Mouse (Mus musculus) left cerebral cortex, adult 18-20 months (tissue): ENCODE data around the gene Rdh9. TPM values are rescaled to one million over a fixed set of nuclear protein-coding genes. Genes with fewer than 3 reads are reported as not detected.

Experiments used
- DNase-seq, 2 experiments: peaks; one replicate each; pipeline ENCODE4 v3.0.0; 2021 to 2022; ENCODE audit warnings: low spot score in 2 of 2, mixed read lengths in 1 of 2
- long read RNA-seq, 2 experiments: library from polyadenylated mRNA; stranded (forward); transcript quantifications; one replicate each; pipeline ENCODE4 v2.0.0; 2021
- total RNA-seq, 2 experiments: library from RNA; stranded (reverse); gene quantifications; 2 replicates each; pipeline ENCODE4 v1.2.3; 2021

Gene Rdh9
- under 1 TPM; 0.30 to 0.65 TPM for total RNA-seq
- long read RNA-seq, experiment 1, result 0 reads
- long read RNA-seq, experiment 2, result 0 reads

GRCm38 (mm10) chr10:127776011-127776410 is at the start of gene Rdh9:
Gene Rdh9 (plus strand): TSS chr10:127776386.
- no peak for DNase-seq

- DNase-seq, result no peak
Observed at GRCm38 (mm10) chr10:127728437-127728836, 47.7 kb upstream of the Rdh9 start.

GRCm38 (mm10) chr10:127730285-127730932 is 45.8 kb upstream of the Rdh9 start:
- peak in 1 of 2 experiments; percentile 42 for DNase-seq

- DNase-seq, result no peak
Observed at GRCm38 (mm10) chr10:127730933-127731310, 45.3 kb upstream of the Rdh9 start.

GRCm38 (mm10) chr10:127731397-127731796 is 44.8 kb upstream of the Rdh9 start:
- DNase-seq, result no peak

GRCm38 (mm10) chr10:127734434-127734833 is 41.8 kb upstream of the Rdh9 start:
- DNase-seq, result no peak

GRCm38 (mm10) chr10:127736266-127736665 is 39.9 kb upstream of the Rdh9 start:
- DNase-seq, result no peak

- no peak for DNase-seq
Observed at GRCm38 (mm10) chr10:127736916-127737315, 39.3 kb upstream of the Rdh9 start.

- no peak for DNase-seq
Observed at GRCm38 (mm10) chr10:127737552-127737951, 38.6 kb upstream of the Rdh9 start.

GRCm38 (mm10) chr10:127738151-127738882 is 37.9 kb upstream of the Rdh9 start:
- DNase-seq, result no peak

- DNase-seq, result peak; percentile 70 to 77
Observed at GRCm38 (mm10) chr10:127739083-127739660, 37.0 kb upstream of the Rdh9 start, which contains the start of gene Zbtb39. Gene Zbtb39 (plus strand): TSS chr10:127739538.

- DNase-seq, result no peak
Observed at GRCm38 (mm10) chr10:127739661-127740161, 36.5 kb upstream of the Rdh9 start.

- no peak for DNase-seq
Observed at GRCm38 (mm10) chr10:127744661-127745060, 31.5 kb upstream of the Rdh9 start.

- no peak for DNase-seq
Observed at GRCm38 (mm10) chr10:127745886-127746285, 30.3 kb upstream of the Rdh9 start.

- no peak for DNase-seq
Observed at GRCm38 (mm10) chr10:127747254-127747653, 28.9 kb upstream of the Rdh9 start.

GRCm38 (mm10) chr10:127748847-127749612 is 27.2 kb upstream of the Rdh9 start:
- no peak for DNase-seq

- DNase-seq, result no peak
Observed at GRCm38 (mm10) chr10:127750136-127750777, 25.9 kb upstream of the Rdh9 start.

GRCm38 (mm10) chr10:127751548-127751947 is 24.6 kb upstream of the Rdh9 start, which contains the start of gene Gpr182:
Gene Gpr182 (minus strand): TSS chr10:127751732.
- DNase-seq, result no peak

- DNase-seq, result no peak
Observed at GRCm38 (mm10) chr10:127754566-127755166, 21.5 kb upstream of the Rdh9 start.

GRCm38 (mm10) chr10:127755246-127755645 is 20.9 kb upstream of the Rdh9 start:
- DNase-seq, result no peak
